Mouse (Mus musculus) cortical plate, adult 2 months (tissue): Measurements from ENCODE around the gene Reep3.

ENCODE experiments used
- CTCF ChIP-seq: fragments of 200-500 bp; IDR thresholded peaks from 2 replicates; pipeline ENCODE4 v1.5.1; 2011; ENCODE audit warnings: mild to moderate bottlenecking, control low read depth, low read length; ENCODE audit not compliant: insufficient read depth; ENCODE audit errors: extremely low read depth
- POLR2A ChIP-seq: fragments of 200-500 bp; IDR thresholded peaks from 2 replicates; pipeline ENCODE4 v1.6.1; 2011; ENCODE audit warnings: mild to moderate bottlenecking, low read length, control low read depth; ENCODE audit not compliant: insufficient read depth; ENCODE audit errors: extremely low read depth

DNA sequence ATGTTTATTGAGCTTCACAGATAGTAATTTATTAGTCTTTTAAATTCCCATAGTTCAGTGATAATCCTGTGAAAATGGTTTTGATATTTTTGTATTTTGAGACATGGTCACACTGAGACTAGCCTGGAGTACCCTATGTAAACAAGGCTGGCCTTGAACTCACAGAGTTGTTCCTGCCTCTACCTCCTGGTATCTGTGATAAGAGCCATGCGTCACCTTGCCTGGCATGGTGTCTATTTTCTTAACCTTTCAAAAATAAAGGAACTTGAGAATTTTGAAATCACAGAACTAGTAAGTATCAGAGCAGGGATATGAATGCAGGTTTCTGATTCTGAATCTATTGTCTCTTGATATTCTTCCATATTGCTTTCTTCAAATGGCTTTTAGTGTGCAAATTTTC is 35.0 kb upstream of the Reep3 start:
- TF ChIP-seq CTCF = no peak
- no peak for TF ChIP-seq POLR2A
